8 mouse cellular contexts compared by ENCODE assay signal in the genomic region with DNA sequence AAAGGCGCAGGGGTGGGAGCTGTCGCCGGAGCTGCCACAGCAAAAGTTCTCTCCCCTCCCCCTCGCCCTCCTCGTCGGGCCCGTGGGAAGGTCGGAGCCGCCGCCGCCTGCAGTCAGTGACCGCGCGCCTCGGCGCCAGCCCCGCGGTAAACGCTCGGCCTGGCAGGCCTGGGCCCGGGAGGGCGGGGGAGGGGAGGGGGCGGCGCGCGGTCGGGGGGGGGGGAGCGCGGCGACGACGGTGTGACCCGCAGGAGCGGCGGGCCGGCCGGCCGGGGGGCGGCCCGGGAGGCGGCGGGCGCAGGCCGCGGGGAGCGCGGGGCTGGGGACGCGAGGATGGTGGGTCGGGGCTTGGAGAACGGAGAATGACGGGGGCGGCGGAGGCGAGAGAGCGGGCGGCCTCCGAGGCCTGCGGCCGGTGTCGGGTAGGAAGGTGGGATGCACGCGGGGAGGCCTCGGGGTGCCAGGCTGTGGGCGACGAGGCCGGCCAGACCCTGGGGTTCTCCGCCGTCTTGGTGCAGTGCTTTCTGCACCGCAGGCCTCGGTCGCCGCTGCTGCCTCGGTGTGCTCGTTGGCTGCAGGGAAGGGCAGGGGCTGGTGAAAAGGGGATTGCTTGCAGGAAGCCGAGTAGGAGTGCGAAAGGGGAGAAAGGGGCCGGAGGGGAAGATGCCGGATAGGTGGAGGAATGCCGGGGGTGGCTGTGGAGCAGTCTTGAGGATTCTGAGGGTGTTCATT. TPM values are rescaled to one million over a fixed set of nuclear protein-coding genes. Genes with fewer than 3 reads are reported as not detected.
A peak's percentile ranks its signal among the peaks of the same experiment; 100 is the strongest.
DNase-seq lines count a peak whose midpoint lies in the region; ATAC-seq and TF ChIP-seq lines count a peak whose summit lies in the region.

No protein-coding gene starts in this region.

- peak; percentile 52 to 61 for DNase-seq in B cell, adult 2 months
- peak; percentile 30 for DNase-seq in adrenal gland, adult 8-10 months
- peak; percentile 72 for DNase-seq in embryo, embryonic 9.5 days (ENCODE audit: extremely low spot score)
- peak; percentile 37 to 51 for DNase-seq in gastrocnemius, postnatal 4 days (ENCODE audit: low spot score in 2 of 2)
- peak; percentile 44 for DNase-seq in kidney, adult 2 months
- DNase-seq in neural tube, embryonic 10.5 days (ENCODE audit: extremely low spot score, low spot score): peak; percentile 78
- peak; percentile 68 for DNase-seq in stomach, postnatal 0 days (ENCODE audit: low spot score)

- no peaks in the 10 kb centered on the region for H3K9me3 ChIP-seq in liver, embryonic 12.5 days (replicated peaks)
- no peaks in the 10 kb centered on the region for H3K9me3 ChIP-seq in stomach, postnatal 0 days (ENCODE audit: control insufficient read depth, low read length)

- peak overlapping the region; percentile 85 for H3K4me2 ChIP-seq in liver, embryonic 12.5 days
- H3K4me2 ChIP-seq in stomach, postnatal 0 days (replicated peaks; ENCODE audit: low read depth): peak overlapping the region; percentile 82

- H3K36me3 ChIP-seq in kidney, adult 2 months (ENCODE audit: control insufficient read depth, insufficient read depth, low read length): no peaks in the 10 kb centered on the region
- H3K36me3 ChIP-seq in liver, embryonic 12.5 days: peaks cover 4% of the 10 kb centered on the region; the same call in 1 of the 2 replicates
- H3K36me3 ChIP-seq in stomach, postnatal 0 days (ENCODE audit: control insufficient read depth, insufficient read depth, low read length): no peaks in the 10 kb centered on the region

- peak overlapping the region; percentile 90 for H3K27ac ChIP-seq in kidney, adult 2 months (ENCODE audit: insufficient read depth, low read depth, low read length)
- peak overlapping the region; percentile 86 for H3K27ac ChIP-seq in liver, embryonic 12.5 days
- H3K27ac ChIP-seq in stomach, postnatal 0 days (replicated peaks): peak overlapping the region; percentile 97

- H3K4me3 ChIP-seq in kidney, adult 2 months (ENCODE audit: insufficient read depth, low read depth, low read length): peak overlapping the region; percentile 96
- peak overlapping the region; percentile 96 for H3K4me3 ChIP-seq in liver, embryonic 12.5 days
- H3K4me3 ChIP-seq in stomach, postnatal 0 days (ENCODE audit: low read depth, low read length): peak overlapping the region; percentile 82

- peaks cover 10% of the 10 kb centered on the region; the same call in 1 of the 2 replicates for H3K4me1 ChIP-seq in kidney, adult 2 months (ENCODE audit: control insufficient read depth, insufficient read depth, low read length)
- H3K4me1 ChIP-seq in liver, embryonic 12.5 days: peaks cover 39% of the 10 kb centered on the region
- H3K4me1 ChIP-seq in stomach, postnatal 0 days (replicated peaks; ENCODE audit: control insufficient read depth, insufficient read depth): no peaks in the 10 kb centered on the region; the same call in 1 of the 2 replicates

- peak overlapping the region; percentile 94 for H3K9ac ChIP-seq in liver, embryonic 12.5 days
- H3K9ac ChIP-seq in stomach, postnatal 0 days (ENCODE audit: low read length): peak overlapping the region; percentile 99

- TF ChIP-seq EP300 in stomach, postnatal 0 days (optimal IDR thresholded peaks at IDR 0.05): no peak

- no peaks in the 10 kb centered on the region for H3K27me3 ChIP-seq in kidney, adult 2 months (replicated peaks; ENCODE audit: control insufficient read depth, insufficient read depth, low read length)
- H3K27me3 ChIP-seq in liver, embryonic 12.5 days (replicated peaks): no peaks in the 10 kb centered on the region
- H3K27me3 ChIP-seq in stomach, postnatal 0 days (ENCODE audit: control insufficient read depth, insufficient read depth, low read length): no peaks in the 10 kb centered on the region

- no peak for TF ChIP-seq CTCF in kidney, adult 2 months (conservative IDR thresholded peaks at IDR 0.05; ENCODE audit: insufficient read depth, insufficient read length, low read depth, low read length)
- no peak for TF ChIP-seq CTCF in stomach, postnatal 0 days (IDR thresholded peaks at IDR 0.05; ENCODE audit: low read depth)

- TF ChIP-seq POLR2A in kidney, adult 2 months (IDR thresholded peaks at IDR 0.05; ENCODE audit: low read depth, low read length): no peak

- WGBS in kidney, adult 2 months: 2% methylated on average over 40 of the region's 80 CpGs
- WGBS in liver, embryonic 12.5 days (ENCODE audit: insufficient replicate concordance): 2% methylated on average over 49 of the region's 80 CpGs
- 1% methylated on average over 29 of the region's 80 CpGs for WGBS in stomach, postnatal 0 days

- ATAC-seq in liver, embryonic 12.5 days: peak; percentile 72
- peak; percentile 82 for ATAC-seq in stomach, postnatal 0 days (ENCODE audit: low FRiP score, low TSS enrichment)

RNA-seq across cellular contexts. Expression of a gene that starts 0.4 kb away (rescaled TPM):
- total RNA-seq in adrenal gland, adult 8-10 months (2022): 10 to 100 TPM; 52.2 to 82.0 (median 73.8) TPM
- total RNA-seq in gastrocnemius, postnatal 4 days (2021): 10 to 100 TPM; 48.7 to 51.5 TPM
- 8.7 and 9.8 TPM in 2 replicates for polyA plus RNA-seq in kidney, adult 2 months (2012; rRNA removed)
- polyA plus RNA-seq in liver, embryonic 12.5 days (2016; fragmentation: Nextera tagmentation; extraction: Ambion mirVana): 22.3 and 23.6 TPM in 2 replicates
- polyA plus RNA-seq in stomach, postnatal 0 days (2015; fragmentation: Nextera tagmentation; extraction: Ambion mirVana): 23.4 and 25.1 TPM in 2 replicates

Comparison
In these comparisons a context has a peak if more than half of its experiments do, and no peak if none do; other contexts are left out.
1. Peak in every context shown above with its lines: DNase-seq, ATAC-seq, H3K4me3 ChIP-seq and H3K27ac ChIP-seq.